Mouse (Mus musculus) kidney, adult 18-20 months (tissue): Measurements from ENCODE around the gene Tex33.

ENCODE experiments used
- DNase-seq: peaks from one replicate; pipeline ENCODE4 v3.0.0; 2021

Gene Tex33

DNA sequence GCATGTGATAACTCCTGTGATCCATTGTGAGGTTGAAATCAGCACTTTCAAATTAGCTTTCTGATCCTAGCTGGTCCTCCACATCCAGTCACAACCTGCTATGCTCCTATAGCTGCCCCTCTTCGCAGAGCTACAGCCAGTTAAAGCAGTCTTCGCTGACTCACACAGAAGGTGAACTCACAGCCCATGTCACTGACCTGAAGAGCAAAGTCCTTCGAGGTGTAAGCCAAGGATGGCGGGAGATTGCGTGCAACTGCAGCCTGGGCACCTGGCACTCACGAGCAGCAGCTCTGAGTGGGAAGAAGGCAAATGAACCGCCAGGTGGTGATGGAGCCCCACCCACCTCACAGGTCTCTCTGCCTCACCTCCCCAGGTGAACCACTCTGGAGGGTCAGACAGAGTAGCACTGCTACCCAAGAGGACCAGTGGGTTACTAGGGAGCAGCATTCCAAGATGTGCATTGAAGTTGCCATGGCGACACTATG lies at the start of gene Tex33:
Gene Tex33 (minus strand): TSS at position 435 of the 485 bp plus-strand sequence.
- no peak for DNase-seq

DNA sequence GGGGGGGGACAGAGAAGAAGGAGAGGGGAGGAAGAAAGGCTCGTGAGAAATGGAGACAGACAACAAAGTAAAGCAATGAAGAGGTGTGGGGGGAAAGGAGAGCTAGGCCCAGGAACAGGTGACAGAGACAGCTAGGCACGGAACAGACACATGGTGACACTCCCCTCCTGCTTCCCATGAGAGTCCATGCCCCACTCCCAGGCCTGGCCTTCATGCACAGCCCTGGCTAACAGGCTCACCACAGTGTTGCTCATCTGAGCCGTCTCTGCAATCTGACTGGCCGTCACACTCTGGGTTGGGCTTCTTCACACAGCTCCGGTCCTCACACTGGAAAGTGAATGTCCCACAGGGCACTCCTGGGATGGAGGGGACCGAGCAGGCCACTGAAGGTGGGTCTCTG lies 48.1 kb upstream of the Tex33 start:
- no peak for DNase-seq

DNA sequence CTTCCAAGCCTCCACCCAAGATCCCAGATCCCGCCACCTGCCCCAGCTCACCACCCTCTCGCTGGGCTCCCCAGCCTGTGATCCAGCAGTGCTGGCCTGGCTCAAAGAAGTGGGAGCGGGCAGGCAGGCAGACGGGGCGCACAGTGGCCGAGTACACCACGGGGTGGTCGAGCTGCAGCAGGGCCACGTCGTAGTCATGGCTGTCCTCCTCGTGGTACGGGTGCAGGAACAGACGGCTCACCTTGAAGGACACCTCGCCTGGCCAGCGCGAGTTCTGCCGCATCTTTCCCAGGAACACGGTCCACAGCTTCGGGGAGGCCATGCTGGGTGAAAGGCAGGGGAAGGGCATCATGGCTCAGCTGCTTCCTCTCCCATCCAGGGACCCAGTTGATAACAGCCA lies 46.5 kb upstream of the Tex33 start:
- DNase-seq: no peak

GRCm38 (mm10) chr15:78438973-78439372 lies 43.3 kb upstream of the Tex33 start:
- no peak for DNase-seq

GRCm38 (mm10) chr15:78438505-78438904 lies 42.8 kb upstream of the Tex33 start:
- no peak for DNase-seq

DNA sequence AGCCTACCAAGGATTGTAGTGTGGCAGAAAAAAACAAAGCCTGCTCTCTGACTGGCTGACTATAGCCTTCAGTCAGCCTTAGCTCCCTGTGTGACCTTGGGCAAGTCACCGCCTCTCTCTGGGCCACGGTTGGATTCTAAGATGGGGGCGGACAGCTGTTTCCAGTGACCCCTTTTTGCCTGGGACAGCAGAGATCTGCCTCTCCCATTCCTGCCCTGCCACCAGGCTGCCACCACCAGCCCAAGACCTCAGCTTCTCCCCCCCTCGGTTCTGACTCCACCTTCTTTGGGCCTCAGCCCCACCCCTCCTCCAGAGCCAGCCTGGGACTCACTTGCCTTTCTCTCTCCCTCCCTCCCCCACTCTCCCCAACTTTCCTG lies 42.3 kb upstream of the Tex33 start:
- DNase-seq: no peak

DNA sequence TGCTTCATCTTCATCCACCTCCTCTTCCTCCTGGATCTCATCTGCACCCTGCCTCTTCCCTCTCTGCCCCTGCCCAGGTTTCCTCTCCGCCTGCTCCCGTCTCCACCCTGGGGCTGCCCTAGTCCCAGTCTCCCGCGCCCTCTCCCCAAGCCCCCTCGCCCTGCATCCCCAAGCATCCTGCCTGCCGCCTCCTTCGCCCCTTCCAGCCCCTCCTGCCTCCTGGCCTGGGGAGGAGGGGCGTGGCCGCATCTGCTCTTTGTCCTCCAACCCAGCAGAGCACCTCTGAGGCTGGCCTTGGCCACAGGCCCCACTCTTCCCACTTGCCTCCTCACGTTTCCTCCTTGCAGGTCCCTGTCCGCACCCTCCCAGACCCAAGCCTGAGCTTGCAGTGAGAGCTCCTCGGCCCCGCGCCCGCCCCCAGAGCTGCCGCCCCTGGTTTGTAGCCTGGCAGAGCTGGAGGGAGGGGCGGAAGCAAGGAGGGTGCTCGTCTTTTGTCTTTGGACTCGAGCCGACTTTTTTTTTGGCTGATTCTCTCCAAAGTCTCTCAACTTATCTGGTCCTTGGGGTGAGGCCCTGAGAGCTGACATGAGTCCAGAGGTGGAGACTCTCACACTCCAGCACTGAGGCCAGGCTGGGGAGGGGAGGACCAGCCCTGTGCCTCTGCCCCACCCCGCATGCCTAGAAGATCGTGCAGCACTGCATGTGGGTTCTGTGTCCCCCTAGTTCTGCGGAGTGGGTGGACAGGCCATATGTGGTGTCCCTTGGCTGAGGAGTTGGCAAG lies 41.7 kb upstream of the Tex33 start:
- DNase-seq: peak; percentile 38

DNA sequence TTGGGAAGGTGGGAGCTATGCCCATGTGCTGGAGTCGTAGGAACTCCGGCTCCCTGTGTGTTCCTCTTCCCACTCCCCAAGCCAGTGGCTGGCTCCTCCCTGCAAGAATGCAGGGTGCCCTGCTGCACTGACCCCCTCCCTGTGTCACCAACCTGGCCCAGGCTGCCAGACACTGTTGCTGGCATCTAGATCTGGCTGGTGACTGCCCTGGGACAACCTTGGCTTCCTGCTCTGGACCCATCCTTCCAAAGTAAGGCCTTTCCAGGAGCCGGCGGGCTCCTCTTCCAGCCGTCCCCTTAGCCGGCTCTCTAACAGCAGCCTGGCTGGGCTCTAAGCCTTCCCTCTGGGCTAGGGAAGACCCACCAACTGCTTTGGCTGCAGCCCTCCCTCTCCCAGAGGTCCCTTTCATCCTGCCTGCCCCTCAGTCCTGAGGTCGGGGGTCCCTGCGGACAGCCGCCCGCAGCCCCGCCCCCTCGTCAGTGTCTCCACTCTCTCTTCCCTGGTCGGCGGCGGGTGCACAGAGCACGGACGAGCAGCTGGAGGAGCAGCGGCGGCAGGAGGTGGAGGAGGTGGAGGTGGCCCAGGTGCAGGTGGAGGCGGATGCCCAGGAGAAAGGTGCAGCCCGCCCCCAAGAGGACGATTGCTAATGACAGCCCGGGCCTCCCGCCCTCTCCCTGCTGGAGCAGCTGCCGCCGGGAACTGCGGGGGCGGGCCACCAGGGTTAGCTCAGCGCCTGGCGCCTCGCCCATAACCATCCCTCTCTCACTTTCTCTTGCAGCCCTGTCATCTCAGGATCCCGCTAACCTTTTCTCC lies 40.9 kb upstream of the Tex33 start:
- peak; percentile 70 for DNase-seq

DNA sequence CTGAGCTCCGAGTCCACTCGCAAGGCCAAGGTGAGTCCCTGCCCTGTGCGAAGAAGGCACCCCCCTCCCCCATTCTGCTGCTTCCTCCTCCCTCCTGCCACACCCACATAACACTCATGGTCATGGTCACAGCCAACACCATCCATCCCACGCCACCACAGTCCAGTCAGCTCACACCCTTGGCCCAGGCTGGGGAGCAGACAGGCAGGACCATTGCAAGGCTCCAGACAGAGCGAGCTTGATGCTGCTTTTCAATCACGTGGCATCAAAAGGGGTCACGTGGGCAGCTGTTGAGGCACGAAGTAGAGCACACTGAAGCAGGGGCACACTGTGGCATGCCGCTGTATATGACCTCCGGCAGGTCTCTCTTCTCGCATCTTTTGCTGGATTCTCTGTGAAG lies 40.0 kb upstream of the Tex33 start:
- DNase-seq: no peak

DNA sequence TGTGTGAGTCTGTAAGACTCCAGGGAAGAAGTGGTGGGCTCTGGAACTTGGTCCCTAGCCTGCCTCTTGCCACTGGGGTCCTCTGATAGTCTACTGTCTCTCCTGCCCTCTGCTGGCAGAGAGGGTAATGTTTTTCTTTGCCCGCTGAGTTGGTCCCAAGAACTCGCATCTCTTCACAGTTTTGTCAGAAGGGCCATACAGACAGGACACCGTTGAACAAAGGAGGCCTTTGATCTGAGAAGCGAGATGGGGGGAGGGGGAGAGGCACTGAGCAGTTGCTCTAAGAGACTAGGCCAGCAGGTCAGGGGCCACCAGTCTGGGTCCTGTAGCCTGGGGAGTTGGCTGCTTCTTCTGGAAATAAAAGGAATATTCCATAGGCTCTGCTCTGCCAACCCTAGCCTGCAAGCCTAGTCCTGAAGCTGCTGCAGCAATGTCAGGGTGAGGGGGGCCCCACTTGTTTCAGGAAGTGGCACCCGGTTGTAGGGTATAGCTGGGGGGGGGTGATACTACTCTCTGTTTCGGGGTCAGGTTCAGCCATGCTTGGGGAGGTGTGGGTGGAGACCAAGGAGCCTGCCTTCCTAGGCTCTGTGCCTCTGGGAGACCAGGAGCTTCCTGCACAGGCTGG lies 39.3 kb upstream of the Tex33 start:
- DNase-seq: no peak

DNA sequence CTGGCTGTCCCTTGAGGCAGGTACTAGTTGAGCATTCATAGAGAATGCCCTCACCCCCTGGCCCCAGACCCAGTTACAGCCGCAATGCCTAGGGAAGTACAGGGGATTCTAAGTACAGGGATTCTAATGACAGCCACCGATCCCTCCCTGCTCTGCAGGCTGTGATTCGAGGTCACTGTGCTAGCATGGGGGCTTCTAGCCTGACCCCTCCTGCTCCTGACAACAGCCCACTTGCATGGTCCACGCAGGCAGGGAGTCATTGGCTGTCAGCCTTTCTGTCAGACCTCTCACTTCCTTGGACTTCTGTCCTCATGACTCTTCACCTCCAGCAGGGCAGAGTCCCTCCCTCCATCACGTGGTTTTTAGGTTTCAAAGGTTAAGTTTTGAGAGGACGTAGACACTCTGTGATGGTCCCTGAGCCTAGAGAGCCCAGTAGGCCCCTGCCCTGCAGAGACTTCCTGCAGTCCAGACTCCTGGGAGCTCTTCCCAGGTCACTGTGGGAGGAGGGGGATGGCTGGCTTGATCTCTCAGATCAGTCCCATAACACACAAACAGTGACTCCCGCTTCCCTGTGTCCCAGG lies 35.9 kb upstream of the Tex33 start:
- peak; percentile 68 for DNase-seq

GRCm38 (mm10) chr15:78430874-78431273 lies 35.2 kb upstream of the Tex33 start:
- DNase-seq: no peak

DNA sequence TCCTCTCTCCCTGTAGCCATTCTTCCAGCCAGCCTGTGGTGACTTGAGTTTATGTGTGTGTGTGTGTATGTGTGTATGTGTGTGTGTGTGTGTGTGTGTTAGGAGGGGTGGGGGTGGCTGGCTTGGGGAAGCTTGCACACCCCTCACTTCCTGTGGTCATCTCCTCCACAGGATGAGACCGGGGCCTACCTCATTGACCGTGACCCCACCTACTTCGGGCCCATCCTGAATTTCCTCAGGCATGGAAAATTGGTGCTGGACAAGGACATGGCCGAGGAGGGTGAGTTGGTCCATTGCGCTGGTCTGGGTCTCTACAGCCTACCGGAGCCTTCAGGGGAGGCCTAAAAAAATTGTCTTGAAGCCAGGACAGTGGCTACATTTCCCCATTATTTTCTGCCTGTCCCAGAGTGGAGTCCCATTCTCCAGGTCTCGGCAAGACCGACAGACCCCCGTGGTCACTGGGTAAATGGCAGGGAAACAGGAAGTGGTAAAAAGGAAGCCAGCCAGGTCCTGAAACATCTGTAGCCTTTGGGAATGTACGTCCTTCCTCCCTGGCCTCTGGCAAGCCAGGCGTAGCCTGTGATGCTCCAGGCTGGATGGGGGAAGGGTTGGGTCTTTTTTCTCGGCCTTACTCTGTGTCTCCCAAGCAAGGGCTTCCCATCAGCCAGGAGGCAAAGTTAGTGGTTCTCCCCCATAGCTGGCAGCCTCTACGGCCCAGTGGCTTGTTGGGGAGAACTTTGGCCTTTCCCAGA lies 34.3 kb upstream of the Tex33 start:
- DNase-seq: no peak

- no peak for DNase-seq
Measured at GRCm38 (mm10) chr15:78429139-78429459, 33.4 kb upstream of the Tex33 start.

GRCm38 (mm10) chr15:78428391-78429138 lies 32.9 kb upstream of the Tex33 start, which contains the start of gene Kctd17:
Gene Kctd17, plus strand, starts transcription at chr15:78428564.
- peak; percentile 77 for DNase-seq

DNA sequence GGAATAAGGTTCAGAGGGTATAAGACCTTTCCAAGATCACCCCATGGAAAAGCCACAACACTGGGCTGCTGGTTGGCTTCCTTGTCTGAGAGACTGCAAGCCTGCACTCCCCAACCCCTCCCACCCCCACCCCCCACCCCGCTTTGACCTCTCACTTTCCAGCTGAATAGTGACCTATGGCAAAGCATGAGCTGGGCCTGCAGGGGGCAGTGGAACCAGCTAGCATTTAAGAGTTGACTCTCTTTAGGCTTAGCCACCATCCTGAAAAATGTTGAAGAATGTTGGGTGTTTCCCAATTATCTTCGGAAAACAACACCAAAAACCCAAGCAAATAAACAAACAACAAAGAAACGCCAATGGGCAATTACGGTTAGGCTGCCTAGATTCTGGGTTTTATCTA lies 29.5 kb upstream of the Tex33 start:
- no peak for DNase-seq

DNA sequence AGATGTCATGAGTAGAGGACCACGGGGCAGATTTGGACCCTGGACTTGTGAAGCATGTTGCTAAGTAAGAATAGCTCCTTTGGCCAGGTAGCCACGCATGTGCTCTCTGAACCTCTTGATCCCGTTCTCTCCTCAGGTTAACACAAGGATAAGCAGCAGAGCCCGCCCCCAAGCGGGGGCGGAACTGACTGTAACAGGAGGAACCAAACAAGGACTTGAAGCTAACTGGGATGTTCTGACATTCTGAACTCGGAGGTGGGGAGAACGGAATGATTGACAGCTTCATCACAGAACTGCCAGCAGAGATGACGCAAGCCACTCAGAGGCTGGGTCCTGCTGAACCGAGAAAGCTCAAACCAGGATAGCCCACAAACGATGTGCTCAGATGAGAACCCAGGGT lies 28.8 kb upstream of the Tex33 start:
- peak; percentile 72 for DNase-seq

- peak; percentile 82 for DNase-seq
Measured at GRCm38 (mm10) chr15:78422046-78422956, 26.6 kb upstream of the Tex33 start.

DNA sequence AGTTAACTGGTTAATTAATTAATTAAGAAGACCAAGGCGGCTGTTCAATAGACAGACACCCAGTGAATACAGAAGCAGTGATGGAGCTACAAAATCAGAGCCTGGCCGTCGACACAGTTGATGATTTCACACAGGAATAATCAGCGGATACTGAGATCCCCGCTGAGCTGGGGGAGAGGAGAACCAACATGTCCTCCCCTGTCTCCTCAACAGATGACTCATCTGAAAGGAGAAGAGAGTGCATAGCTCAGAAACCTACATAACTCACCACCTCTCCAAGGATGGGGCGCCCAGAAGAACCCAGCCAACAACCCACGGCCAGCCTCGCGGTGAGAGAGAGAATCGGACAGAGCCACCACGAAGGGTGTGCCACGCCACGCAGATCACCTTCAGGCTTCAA lies 24.7 kb upstream of the Tex33 start:
- no peak for DNase-seq

GRCm38 (mm10) chr15:78416937-78417336 lies 21.2 kb upstream of the Tex33 start:
- DNase-seq: peak; percentile 81

- DNase-seq: no peak
Measured at GRCm38 (mm10) chr15:78414157-78414556, 18.4 kb upstream of the Tex33 start.
